Mouse (Mus musculus): ENCODE measurements around the gene Tdrd9.

DNA sequence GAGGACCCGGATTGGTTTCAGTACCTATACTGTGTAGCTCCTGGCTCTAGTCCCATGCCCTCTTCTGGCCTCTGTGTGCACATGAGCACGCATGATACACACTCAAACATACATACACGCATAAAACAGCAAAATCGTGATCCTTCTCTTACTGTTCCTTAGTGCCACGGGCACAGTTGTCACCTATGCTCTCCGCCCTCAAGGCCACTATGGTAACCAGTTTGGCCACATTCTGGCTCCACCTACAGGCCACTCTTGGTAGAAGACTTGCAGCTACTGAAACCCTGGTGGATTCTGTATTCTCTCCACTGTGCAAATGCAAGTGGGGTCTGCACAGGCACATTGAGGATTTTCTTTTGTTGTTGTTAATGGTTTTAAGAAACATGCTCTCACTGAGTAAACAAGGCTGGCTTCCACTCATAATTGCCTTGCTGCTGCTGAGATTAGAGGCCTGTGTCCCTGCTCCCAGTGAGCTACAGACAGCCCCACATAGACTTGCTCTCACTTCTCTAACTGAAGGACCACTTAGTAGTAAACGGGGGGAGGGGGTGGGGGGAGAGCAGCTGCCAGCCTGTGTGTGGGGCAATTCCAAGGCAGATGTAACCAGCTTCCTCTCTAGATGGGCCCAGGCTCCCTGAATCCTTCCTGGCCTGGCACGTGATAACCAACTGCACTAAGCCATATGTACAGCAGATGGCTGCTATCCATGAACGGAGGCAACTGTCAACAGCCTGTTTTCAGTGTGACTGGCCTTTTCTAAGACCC is 13.1 kb upstream of the Tdrd9 start:
- TF ChIP-seq CTCF (IDR thresholded peaks at IDR 0.05; ENCODE audit: extremely low read depth, insufficient read depth, low read length) (peak; percentile 82), POLR2A (IDR thresholded peaks at IDR 0.05; ENCODE audit: extremely low read depth, insufficient read depth, low read length) (no peak)

Data from cortical plate, adult 2 months (tissue).